Mouse (Mus musculus): ENCODE measurements at regions not wholly inside any gene's neighbourhood (a gene's known extent, or its start where the extent isn't known, plus 50 kb on each side); places are given as distances from the start of the nearest gene placed in this dataset.

DNA sequence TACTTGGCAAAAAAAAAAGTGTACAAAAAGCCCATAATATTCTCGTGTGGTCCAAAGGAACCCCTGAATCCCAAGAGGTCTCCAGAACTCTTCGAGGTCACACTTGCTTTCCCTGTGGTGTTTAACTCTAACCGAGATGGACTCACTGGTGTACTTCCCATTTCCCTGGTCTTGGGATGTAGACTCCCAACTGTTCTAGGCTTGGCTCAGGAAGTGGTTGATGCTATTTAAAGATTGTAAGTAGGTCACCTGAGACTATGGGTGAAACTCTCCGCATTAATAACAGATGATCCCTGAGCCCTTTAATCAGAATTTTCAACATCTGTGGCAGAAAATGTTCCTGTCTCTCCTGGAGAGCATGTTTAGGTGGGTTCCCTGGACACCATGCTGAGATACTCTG, 185.6 kb upstream of the Gm15217 start:
- TF ChIP-seq USF2 (IDR thresholded peaks at IDR 0.05; ENCODE audit: borderline replicate concordance in 1 of 2, insufficient read depth in 1 of 2, low read depth in 1 of 2, low read length in 2 of 2) = no peak
- TF ChIP-seq BHLHE40 (IDR thresholded peaks at IDR 0.05; ENCODE audit: borderline replicate concordance, low read depth, low read length) = no peak
- no peak for TF ChIP-seq ZKSCAN1 (IDR thresholded peaks at IDR 0.05; ENCODE audit: low read depth, low read length)
- TF ChIP-seq POLR2AphosphoS5 (IDR thresholded peaks at IDR 0.05; ENCODE audit: borderline replicate concordance, low read depth, low read length) = no peak
- TF ChIP-seq GATA1 (IDR thresholded peaks at IDR 0.05; ENCODE audit: low read depth, low read length) = no peak
- no peak for TF ChIP-seq CTCF (IDR thresholded peaks at IDR 0.05 in 2 of 3, conservative IDR thresholded peaks at IDR 0.05 in 1 of 3; ENCODE audit: control insufficient read depth in 1 of 3, insufficient read depth in 1 of 3, low read depth in 2 of 3, low read length in 3 of 3, poor library complexity in 1 of 3, severe bottlenecking in 1 of 3)
- TF ChIP-seq HCFC1 (IDR thresholded peaks at IDR 0.05; ENCODE audit: low read depth, low read length) = no peak
- no peak for TF ChIP-seq ZC3H11A (IDR thresholded peaks at IDR 0.05; ENCODE audit: low read depth, low read length)

Data from MEL (cell line).